Mouse (Mus musculus) erythroblast, adult 5-6 weeks (primary cell): Measurements from ENCODE around the gene Xpo6. TPM values are rescaled to one million over a fixed set of nuclear protein-coding genes. Genes with fewer than 3 reads are reported as not detected.

Source experiments
- ATAC-seq: replicated peaks from 2 replicates; pipeline ENCODE4 v1.8.0; 2016; ENCODE audit warnings: moderate number of reproducible peaks, mild to moderate bottlenecking, moderate TSS enrichment, inconsistent platforms; ENCODE audit not compliant: poor library complexity, low FRiP score, severe bottlenecking
- total RNA-seq, 2 experiments: library from RNA; stranded (forward) in 1 of 2; stranded (reverse) in 1 of 2; fragments of 150-400 nt in 1 of 2; fragments of 200-764, 138-1000 nt in 1 of 2; gene quantifications; 2 replicates each; pipeline versions ENCODE4 v1.2.3 to v1.2.4; 2015 to 2017; ENCODE audit warnings: low replicate concordance in 2 of 2

Gene Xpo6
- total RNA-seq (2015; ENCODE audit: low replicate concordance) (44.0 and 65.6 TPM in 2 replicates), total RNA-seq (2017; ENCODE audit: low replicate concordance) (12.7 and 28.3 TPM in 2 replicates)

DNA sequence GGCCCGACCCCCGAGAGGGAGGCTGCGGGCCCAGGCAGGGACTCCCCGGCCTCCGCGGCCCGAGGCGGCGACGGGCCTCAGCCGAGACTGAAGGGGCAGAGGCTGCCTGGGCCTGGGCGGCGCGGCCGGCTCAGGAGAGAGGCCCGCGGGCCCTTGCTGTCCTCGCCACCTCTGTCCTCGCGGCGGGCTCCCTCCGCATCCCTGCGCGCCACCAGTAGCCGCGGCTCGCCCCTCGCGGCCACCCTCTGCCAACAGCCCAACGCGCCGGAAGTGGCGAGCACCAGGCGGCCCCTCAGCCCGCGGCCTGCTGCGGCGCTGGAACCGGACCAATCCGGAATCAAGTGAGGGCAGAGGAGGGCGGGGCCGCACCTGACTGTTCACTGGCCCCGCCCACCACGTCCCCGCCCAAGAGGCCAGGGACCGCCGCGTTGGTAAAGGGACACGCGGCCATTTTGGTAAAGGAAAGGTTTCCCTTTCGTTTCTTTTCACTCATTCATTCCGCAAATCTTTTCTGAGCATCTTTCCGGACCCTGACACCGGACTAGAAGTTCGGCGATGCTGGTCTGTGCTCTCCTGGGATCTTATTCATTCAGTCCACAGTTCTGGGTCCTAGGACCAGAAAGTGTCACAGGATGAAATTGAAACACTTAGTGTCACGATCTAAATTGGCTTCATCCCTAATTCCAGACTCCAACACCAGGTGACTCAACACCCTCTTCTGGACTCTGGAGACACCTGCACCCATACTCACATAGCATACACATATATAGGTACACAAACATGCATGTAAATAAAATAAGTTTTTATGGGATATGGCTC lies at the start of gene Xpo6:
Gene Xpo6 (minus strand): TSS at position 324 of the 819 bp plus-strand sequence.
- peak; percentile 98 for ATAC-seq

DNA sequence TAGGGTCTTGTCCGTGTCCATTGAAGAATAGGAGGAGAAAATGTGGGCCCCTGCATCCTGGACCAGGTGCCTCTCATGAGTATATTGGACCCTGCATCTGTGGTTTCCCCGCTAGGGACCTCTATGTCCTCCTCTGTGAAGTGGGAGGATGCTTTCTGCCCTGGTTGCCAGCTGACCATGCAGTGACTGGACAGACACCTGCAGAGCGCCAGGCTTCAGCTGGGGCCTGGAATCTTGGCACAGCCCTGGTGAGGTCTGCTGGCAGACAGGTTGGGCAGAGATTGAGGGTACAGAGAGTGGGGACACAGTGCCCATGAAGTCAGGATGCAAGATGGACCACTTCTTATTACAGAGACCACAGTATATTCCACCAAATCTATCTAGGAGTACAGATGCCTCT lies 49.7 kb upstream of the Xpo6 start:
- no peak for ATAC-seq

DNA sequence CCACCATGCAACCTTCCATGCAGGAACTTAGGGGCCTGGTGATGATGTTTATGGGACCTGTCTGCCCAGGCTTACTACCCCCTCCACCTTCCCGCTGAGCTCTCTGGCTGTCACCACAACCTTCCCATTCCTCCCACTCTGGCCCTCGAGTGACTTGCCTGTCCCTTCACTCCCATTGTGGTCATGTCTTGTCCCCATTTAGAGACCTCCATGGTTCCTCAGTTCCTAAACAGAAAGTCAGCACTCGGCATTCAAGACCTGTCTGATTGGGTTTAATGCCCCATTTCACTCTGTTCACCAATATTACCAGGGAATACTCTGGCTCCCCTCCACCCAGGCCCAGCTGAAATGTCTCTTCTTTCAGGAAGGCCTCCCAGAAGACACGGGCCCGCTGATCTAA lies 48.8 kb upstream of the Xpo6 start:
- ATAC-seq: no peak

DNA sequence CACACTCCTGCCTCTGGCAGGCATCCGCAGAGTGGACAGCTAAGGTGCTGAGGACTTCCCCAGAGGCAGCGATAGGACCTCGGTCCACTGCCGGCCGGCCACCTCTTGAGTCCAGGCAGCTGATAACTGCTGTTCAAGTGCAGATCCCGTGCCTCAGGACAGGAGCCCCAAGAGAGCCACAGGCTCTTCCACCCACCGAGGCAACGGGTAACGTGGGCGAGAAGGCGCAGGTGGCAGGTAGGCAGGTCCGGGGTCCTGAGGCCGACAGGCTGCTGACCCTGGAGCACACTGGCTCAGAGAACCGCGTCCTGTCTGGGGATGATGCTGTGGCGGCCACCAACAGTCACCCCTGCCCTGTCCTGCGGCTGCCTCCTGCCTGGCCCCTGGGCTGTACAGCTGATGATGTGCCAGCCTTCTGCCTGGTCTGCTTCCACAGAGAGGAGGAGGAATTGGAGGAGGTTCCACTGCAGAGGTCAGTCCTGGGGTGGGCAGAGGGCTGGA lies 48.4 kb upstream of the Xpo6 start:
- ATAC-seq: no peak

DNA sequence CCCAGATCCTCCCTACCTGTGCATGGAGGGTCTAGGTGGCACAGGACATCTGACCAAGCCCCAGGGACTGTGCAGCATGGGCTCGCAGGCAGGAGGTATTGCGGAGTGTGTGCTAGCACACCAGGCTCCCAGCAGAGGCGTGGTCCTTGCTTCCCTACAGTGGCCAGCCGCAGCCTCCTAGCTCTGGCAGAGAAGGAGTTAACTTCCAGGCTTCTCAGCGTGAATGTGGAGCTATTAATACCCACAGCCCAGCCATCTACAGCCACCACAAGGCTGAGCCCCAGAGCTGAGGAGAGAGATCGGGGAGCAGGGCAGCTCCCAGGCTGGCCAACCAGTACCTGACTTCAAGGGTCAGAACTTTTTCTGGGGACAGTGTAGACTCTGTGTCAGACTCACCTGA lies 47.8 kb upstream of the Xpo6 start:
- ATAC-seq: no peak

DNA sequence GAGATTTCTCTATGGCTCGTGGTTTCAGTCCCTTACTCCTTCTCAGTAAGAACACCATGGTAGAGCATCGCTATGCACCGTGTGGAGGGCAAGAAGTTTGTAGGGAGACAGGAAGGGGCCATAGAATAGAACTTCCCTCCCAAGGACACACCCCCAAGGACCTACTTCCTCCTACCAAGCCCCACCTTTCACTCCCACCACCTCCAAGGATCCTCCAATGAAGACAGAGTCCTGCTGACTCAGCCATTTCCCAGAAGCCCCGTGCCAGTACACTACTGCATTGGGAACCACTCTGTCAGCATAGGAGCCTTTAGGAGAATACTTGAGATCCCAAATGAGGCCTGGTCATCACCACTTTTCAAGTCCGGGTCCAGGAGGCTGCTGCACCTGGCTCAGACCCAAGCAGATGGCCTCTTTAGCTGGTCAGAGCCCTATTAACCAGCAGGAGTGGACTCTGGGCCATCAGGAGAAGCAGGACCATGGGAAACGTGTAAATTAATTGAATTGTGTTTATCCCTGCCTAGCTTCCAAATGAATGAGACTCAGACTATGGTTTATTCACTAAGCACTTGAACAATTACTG lies 44.0 kb upstream of the Xpo6 start:
- no peak for ATAC-seq

DNA sequence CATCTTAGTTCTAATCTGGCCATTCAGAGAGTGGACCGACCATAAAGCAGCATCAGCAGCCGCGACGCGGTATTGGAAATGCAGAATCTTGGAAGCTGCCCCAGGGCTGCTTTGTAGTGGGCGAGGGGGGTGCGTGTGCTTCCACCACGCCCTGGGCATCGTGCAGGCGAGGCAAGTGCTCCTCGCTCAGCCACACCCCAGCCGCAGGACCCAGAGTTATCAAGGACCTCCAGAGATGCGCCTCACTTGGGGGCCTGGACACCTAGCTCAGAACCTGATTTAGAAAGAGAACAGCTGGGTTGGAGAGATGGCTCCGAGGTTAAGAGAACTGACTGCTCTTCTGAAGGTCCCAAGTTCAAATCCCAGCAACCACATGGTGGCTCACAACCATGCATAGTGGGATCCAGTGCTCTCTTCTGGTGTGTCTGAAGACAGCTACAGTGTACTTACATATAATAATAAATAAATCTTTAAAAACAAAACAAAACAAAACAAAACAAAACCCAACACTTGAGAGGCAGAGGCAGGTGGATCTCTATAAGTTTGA lies 40.6 kb upstream of the Xpo6 start:
- ATAC-seq: no peak

DNA sequence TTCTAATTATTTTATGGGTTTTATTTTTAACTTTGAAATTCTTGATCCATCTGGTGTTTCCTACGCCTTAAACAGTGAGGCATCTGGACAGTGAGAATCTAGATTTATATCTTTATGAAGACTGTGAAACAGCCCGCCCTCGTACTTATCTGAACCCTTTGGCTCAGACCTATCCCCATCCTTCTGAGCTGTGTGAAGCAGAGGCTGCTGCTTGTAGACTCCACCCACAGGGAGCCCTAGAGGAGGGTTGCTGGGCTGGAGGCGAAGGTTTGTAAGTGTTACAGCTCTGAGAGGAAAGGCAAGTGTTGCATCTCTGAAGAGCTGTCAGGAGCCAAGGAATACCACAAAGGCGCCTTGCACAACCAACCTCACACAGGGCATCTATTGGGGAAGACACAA lies 36.5 kb upstream of the Xpo6 start:
- ATAC-seq: no peak

DNA sequence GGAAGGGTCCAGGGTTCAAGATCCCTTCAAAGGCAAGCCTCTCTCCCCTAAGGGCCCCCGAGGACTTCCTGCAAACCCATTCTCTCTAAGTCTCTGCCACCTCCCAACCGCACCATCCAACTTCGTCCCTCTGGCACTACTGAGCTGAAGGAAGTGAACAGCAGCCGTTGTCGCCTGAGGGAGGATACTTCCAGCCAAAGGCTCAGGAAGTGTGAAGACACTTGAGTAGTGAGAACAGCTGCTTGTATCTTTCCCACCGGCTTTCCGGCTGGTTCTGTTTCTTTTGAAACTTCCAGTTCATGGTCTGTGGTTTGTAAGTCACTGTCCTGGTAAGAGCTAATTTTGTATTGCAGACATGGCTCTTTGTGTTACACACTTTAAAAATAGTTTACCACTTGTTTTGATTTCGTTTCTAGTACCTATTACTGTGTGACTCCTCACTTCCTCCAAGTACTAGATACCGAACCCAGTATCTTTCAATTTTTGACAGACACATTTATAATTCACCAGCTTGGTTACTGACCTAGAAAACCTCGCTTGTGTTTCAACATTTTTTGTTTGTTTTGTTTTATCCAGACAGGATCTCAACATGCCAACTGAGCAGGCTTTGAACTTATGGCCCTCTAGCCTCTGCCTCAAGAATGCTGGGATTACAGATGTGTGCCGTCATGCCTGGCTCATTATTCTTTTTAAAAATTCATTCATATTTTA lies 35.9 kb upstream of the Xpo6 start:
- ATAC-seq: no peak

DNA sequence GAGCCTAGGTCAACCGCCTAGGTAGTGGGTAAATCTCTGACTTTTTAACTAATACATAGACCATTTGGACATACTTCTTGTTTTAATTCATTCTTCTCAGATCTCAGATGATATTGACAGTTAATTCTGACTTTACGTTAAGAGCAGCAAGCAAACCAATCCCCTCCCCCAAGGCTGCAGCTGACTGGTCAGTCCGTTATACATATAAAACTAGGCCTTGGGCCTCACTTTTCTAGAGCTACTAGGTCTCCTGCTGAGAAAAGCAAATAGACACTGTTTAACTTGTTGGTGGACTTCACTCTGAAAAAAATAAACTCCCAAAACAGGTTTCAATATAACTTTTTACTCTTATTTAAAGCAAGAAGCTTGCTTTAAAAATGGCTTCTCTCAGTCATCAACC lies 34.3 kb upstream of the Xpo6 start:
- no peak for ATAC-seq

DNA sequence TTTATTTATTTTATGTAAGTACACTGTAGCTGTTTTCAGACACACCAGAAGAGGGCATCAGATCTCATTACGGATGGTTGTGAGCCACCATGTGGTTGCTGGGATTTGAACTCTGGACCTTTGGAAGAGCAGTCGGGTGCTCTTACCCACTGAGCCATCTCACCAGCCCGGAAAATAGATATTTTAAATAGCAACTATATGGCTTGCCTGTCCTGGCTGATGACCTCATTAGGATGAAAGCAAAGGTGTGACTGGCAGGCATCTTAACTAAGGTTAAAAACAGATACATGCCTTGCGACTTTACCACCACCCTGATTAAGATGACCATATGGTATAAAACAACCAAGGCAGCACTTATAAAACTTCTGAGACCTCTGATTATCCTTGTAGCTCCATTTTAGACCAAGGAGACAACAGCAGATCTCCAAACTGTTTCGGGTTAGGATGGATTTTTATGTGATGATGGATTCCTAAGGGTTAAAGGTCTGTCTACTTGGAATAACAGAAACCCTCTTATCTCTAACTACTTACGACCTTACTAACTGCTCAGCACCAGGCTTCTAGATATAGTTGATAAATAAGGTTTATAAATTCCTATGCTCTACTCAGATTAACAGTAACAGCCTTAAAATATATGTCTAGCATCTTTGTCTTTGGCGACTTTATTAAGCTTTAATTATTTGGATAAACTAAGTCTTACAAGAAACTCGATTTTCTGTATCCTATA lies 32.2 kb upstream of the Xpo6 start:
- ATAC-seq: no peak

DNA sequence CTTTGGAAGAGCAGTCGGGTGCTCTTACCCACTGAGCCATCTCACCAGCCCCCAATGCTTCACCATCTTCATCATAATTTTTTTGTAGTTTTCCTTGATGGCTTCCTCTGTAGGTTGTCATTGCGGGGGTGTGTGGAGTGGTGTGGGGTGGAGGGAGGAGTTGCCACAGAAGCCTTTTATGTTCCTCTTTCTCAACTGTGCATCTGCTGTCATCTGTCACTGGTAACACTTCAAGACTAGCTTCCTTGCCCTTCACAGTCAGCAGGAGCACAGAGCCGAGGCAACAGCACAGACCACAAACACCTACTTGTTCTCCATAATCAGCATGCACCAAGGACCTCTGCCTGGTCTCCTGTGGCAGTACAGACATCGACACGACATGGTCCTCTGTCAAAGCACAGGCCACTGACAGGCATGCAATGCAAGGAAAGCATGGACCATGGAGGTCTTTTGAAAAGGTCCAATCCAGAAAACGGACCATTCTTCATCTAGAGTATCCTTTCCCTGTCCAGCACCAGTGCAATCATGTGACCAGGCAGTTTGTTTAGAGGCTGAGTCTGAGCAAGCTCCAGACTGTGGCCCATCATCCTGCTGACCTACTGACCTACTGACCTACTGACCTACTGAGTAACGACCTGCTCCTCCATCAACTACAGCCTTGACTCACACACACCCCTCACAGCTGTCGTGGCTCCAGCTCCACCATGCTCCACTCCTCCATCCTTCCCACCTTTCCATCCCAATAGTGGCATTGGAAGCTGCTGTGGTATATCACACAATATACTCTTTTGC lies 30.3 kb upstream of the Xpo6 start:
- ATAC-seq: no peak

DNA sequence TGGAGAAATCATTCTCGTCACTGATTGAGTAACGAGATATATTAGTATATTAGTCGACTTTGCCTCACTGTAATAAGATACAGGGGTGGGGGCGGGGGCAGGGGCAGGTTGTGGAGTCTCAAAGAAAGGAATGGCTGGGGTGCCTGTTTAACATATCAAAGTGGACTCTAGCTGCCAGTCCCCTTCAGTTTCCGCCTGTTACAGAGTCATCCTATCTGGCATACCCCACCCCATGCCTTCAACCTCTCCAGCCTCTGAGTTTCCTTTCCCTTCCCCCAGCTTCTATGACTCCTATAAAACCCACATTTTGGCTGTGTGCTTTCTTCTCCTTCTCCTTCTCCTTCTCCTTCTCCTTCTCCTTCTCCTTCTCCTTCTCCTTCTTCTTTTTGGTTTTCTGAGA lies 25.8 kb upstream of the Xpo6 start:
- ATAC-seq: no peak

DNA sequence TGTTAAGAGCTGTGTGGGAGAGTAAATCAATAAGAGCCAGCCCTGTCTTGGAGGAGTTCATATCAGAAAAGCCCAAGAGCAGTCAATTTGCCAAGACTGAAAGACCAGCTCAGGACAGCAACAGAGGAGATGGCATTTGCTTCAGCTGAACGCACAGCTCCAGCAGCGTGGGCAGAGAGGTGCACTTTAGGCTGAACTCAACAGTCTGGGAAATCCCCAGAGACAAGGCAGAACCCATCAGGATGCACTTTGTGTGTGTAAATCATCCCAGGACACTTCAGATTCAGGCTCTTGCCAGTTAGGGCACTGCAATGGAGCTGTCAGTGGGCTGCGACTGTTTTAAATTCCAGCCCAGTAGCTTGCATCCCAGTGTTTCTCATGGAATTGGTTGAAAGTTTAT lies 22.5 kb upstream of the Xpo6 start:
- no peak for ATAC-seq

DNA sequence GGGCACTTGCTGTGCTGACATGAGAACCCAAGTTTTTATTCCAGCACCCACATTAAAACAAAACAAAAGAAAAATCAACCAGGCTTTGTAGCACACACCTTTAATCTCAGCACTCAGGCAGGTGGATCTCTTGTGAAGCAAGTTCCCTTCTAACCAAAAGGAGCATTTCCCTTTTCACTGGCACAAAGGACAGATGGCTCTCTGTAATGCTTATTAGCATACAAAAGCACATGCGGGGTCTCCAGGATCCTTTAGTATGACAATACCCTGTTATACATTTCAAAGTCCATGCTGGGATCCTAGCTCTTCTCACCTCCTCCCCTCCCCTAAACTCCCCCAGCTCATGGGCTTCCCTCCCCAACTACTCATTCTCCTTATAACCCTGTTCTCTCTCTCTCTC lies 20.3 kb upstream of the Xpo6 start:
- ATAC-seq: no peak

DNA sequence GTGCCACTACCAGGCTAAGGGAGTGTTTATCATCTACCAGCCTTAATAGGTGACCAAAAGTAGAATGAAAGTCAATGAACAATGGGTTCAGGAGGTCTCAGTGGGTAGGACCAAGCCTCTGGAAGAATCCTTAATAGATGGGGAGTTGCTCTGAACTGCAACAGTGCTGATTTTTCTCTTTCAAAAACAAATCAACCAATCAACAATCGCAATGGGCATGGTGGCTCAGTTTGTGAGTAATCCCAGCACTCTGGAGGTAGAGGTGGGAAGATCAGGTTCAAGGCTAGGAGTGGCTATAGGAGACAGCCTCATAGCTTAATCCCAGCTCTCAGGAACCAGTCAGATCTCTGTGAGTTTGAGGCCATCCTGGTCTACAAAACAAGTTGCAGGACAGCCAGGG lies 18.0 kb upstream of the Xpo6 start:
- no peak for ATAC-seq

DNA sequence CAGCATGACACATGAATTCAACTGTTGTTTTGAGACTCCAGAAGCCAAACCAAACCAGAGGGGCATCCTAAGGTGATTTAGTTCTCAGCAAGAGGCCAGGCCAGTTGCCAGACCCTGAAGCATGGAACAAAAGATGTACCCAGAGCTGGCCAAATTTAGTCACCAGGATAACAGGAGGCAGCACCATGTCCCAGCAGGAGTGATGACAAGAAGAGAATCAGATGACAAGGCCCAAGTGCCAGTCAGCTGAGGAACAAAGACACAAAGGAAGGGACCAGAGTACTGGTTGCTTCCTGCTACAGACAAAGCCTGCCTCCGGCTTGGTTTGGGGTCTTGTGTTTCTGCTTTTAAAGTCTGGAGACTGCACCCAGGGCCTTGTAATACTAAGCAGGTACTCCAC lies 16.6 kb upstream of the Xpo6 start:
- ATAC-seq: no peak

DNA sequence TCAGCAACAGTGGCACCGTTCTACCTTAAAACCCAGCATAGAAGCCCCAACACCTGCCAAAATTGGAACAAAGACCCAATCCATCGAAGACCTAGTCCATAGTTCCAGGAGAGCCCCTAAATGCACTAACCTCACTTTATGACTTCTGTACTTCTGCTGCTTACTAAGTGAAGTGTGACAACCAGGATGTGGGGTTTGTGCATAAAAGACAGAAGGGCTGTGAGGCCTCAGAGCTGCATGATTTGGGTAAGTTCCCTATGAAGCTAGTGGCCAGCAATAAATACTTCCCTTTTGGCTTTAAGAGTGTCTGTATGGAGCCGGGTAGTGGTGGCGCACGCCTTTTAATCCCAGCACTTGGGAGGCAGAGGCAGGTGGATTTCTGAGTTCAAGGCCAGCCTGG lies 10.6 kb upstream of the Xpo6 start:
- ATAC-seq: no peak

DNA sequence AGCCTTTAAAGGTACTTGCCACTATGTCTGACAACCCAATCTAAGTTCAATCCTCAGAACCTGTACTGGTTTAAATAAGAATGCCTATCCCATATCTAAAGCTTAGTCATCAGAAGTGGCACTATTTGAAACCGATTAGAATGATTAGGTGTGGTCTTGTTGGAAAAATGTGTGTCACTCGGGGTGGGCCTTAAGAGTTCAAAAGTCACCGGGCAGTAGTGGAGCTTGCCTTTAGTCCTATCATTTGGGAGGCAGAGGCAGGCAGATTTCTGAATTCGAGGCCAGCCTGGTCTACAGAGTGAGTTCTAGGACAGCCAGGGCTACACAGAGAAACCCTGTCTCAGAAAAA lies 670 bp upstream of the Xpo6 start:
- no peak for ATAC-seq
